Mouse (Mus musculus) liver, adult 2 months (tissue): ENCODE data around the gene Gm31371.
"Not testable (repeated sequence)": the region's sequence is repeated elsewhere in the genome, so short reads cannot be mapped to it uniquely, and the experiment has no call there.

Source experiments
- CTCF ChIP-seq: fragments of 200-500 bp; IDR thresholded peaks from 2 replicates; pipeline ENCODE4 v1.5.1; 2011; ENCODE audit warnings: low read depth, low read length, control low read depth
- POLR2A ChIP-seq: fragments of 200-500 bp; IDR thresholded peaks from 2 replicates; pipeline ENCODE4 v1.6.1; 2011; ENCODE audit warnings: low read length, control low read depth; ENCODE audit not compliant: insufficient read depth; ENCODE audit errors: extremely low read depth

DNA sequence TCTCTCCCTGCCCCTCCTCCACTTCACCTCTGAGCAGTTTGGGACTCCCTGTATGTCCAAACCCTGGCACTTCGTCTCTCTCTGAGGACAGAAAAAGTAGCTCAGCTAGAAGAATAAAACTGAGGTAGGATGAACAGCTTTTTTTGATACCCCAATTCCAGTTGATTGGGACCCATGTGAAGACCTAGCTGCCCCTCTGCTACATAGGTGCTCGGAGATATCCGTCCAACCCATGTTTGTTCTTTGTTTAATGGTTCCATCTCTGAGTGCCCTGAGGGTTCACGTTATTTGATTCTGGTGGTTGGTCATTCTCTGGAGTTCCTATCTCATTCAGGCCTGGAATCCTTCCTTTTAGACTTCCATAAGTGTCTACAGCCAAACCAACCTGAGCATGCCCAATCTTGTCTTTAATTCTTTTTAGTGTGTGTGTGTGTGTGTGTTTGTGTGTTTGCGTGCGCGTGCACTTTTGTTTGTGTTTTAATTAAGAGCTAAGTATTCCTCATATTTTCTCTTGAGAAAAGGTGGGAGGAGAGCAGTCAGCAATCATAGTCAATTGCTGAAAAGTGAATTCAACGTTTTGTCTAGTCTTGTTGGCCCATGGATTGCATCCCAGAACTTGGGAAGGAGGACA is 3.3 kb downstream of the Gm31371 start:
- not testable (repeated sequence) for TF ChIP-seq CTCF, POLR2A
